Mouse (Mus musculus) heart, postnatal 0 days (tissue): Measurements from ENCODE around the gene Gm10354.
"Not testable (repeated sequence)": the region's sequence is repeated elsewhere in the genome, so short reads cannot be mapped to it uniquely, and the experiment has no call there.

Experiments used
- CTCF ChIP-seq: IDR thresholded peaks from 2 replicates; pipeline ENCODE4 v1.5.1; 2016; ENCODE audit warnings: antibody characterized with exemption, control low read depth, low read depth
- EP300 ChIP-seq: IDR thresholded peaks from 2 replicates; pipeline ENCODE4 v1.6.1; 2016; ENCODE audit warnings: antibody characterized with exemption, low read depth

GRCm38 (mm10) chr5:14977368-14977767 is 1.4 kb downstream of the Gm10354 start:
- not testable (repeated sequence) for TF ChIP-seq CTCF, EP300
